Mouse (Mus musculus) left cerebral cortex, postnatal 4 days (tissue): ENCODE measurements at regions not wholly inside any gene's neighbourhood (a gene's known extent, or its start where the extent isn't known, plus 50 kb on each side); places are given as distances from the start of the nearest gene placed in this dataset.

Source experiments
- DNase-seq: peaks from one replicate; pipeline ENCODE4 v3.0.0-alpha.2; 2022
- intact Hi-C: fragments of 180-260 bp; cut with DNase I; formaldehyde crosslinking; loops from one replicate; pipeline ENCODE4 v1.15.1; 2025

DNA sequence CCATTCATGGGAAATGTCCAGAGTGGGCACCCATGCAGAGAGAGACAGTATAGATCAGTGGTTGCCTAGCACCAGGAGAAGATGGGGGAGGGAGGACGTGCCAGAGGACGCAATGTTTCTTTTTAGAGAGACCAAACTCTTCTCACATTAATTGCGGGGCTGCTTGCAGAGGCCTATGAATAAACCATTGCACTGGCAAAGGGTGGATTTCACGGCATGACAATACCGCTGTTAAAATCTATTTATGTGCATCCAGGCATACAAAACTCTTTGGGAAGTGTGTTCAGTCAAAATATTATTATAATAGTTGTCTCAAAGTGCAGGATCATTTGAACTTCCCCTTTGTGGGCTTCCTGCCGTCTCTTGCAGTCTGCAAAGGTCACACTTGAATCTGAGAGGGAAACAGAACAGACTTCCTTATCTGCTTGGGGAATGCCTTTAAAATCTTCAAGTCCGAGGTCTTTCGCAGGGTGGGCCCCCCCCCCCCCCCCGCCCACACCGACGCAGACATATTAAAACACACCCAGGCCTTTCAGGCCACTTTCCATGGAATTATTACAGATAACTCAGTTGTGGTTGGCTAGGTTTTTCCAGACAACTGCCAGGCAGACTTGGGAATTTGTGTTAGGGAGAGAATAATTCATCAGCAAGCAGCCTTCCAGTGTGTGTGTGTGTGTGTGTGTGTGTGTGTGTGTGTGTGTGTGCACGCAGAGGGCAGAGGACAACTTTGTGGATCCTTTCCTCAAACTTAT is 78.3 kb upstream of the Slc45a1 start:
- no peak for DNase-seq

DNA sequence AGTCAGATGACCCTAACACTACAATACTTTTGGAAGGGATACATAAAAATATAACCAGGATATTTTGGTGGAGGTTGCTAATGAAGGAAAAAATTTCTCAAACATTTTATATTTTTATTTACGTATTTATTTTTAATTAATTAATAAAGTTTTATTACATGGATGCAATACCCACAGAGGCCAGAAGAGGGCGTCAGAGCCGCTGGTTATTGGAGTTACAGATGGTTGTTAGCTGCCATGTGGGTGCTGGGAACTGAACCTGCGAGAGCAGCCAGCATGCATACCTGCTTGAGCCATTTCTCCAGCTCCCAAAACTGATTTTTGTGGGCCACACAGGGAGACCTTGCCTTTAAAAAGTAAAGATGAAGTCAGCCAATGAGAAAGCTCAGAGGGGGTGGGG is 74.6 kb upstream of the Slc45a1 start:
- no peak for DNase-seq
- intact Hi-C loops: no loop called here

More for the DNA sequence above, 78.3 kb upstream of the Slc45a1 start:
- intact Hi-C loops: no loop called here

DNA sequence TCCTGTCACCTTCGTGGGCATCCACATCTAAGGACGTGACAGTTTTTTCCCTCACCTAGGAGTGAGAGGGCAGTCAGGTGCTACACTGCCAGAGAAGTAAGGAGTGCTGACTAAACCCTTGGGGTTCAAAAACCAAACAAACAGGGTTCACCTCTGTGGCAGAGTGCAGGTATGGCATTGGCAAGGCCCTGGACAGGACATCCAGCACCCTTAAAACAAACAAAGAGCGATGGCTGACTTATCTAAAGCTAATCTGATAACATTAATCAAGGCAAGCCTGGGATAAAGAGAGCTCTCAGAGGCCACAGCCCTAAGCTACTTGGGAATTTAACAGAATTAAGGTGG is 74.1 kb upstream of the Slc45a1 start:
- intact Hi-C loops: no loop called here
- DNase-seq: no peak

DNA sequence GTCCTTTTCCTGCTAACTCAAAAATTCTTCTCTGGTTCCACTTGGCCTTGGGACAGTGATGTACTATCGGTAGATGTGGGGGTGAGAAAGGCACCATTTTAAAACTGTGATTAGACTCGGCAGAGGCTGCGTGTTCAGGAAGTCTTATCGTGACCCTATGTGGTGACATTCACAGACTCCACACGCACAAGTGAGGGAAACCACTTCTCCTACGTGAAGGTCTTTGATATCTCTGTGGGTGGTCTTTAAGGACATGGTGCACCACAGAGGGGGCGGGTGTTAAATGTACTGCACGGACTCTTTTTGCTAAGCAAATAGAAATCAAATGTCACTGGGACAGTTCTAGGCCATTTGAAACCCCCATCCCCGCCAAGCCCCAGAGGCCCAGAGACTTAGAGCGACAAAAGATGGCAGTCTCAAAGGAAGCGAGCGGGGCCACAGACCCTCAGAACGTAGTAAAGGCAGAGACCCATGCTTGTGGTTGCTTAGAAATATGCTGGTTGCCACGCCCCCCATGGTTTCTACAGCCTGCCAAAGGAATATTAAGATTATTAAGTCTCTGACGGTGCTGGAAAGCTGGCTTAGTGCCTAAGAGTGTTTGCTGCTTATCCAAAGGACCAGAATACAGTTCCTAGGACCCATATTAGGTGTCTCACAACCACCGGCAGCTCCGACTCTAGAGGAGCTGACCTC is 73.6 kb upstream of the Slc45a1 start:
- DNase-seq: no peak
- intact Hi-C loops: no loop called here

DNA sequence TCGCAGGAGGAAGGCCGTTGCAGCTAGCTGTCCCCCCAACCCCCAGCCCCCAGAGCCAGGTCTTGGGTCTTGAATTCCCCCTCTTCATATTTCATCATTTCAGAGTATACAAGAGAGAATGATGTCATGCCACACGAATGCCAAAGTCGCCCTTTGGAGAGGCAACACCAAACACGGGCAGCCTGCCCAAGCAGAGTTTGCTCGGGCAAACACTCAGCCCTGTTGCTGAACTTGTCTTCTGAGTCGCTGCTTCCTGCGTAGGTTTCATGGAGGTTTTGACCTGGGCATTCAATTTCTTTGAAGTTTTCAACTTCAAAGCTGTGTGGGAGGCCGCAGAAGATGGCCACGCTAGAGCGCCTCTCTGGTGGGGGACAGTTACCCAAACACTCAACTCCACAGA is 72.8 kb upstream of the Slc45a1 start:
- DNase-seq: no peak
- intact Hi-C loops: no loop called here

DNA sequence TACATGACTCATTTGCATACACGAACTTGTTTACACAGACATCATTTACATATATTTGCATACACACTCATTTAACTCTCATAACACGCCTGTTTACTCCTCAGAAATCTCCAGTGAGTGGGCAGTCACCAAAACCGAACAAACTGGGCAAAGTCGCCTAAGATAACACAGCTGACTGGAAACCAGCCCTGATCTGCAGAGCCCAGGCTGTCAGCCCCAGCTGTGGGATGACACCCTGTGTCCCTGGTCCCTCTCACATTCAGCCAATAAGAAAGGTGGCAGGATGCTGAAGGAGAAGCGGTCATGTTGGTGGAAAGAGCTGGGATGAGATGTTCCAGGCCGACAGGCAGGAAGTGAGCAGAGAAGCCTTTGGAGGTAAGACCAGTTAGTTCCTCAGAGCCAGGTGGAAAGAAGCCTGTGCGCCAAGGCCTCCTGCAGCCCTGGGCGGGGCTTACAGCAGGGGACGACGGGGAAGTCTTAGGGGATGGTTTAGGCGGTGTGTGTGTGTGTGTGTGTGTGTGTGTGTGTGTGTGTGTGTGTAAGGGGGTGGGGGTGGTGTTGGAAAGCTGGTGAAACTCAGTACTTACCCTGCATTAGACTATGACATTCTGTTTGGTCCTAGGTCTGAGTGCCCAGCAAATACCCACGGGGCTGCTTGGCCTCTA is 69.8 kb upstream of the Slc45a1 start:
- intact Hi-C loops: no loop called here
- no peak for DNase-seq

DNA sequence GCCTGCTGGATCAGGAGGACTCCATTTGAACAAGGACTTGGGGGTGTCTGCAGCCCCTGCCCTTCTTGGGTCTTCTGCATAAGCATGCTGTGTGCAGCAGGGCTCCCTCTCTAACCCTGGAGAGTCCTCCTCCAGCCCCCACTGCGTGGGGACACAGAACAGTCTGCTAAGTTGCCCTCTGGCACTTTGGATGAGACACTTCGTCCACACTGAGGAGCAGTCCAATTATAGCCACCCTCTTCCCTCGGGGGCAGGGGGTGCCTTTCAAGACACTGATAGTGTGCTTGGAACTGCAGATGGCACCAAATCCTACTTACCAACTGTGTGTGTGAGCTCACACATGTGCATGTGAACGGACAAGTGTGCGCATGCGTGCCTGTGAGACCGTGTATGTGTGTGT is 65.9 kb upstream of the Slc45a1 start:
- DNase-seq: no peak

DNA sequence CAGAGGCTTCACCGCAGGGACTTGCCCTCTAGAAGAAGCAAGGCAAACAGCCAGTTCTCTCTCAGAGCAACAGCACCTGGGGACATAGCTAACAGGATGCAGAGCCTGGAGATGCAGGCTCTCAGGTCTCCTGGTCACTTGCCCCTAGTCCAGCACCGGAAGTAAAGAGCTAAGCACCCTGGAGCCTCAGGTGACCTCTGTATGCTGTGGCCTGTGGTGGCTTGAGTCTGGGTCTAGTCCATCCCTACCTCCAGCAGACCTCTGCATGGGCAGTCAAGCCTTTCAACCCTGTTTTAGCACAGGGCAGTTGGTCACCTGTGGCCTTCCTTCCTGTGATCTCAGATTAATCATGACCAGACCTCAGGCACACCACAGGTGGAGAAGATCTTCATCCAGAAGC is 63.1 kb upstream of the Slc45a1 start:
- intact Hi-C loops: no loop called here
- DNase-seq: no peak

More for the DNA sequence above, 65.9 kb upstream of the Slc45a1 start:
- intact Hi-C loops: no loop called here

DNA sequence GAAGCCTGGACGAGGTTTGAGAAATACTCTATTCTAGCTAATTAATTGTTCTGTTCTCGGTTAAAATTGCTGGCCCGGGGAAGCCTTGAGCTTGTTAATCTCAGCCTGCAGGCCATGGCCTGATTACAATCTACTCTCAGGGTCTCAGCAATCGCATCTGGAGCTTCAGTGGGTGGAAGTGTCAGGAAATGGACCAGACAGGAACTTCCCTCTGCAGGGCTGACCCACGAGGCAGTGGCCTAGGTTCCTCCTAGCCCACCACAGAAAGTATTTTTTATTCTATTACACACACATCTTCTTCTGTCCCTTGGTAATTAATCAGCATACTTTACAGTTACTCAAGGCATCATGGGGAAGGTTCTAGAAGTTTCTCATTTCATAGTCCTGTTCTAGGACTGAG is 61.3 kb upstream of the Slc45a1 start:
- intact Hi-C loops: no loop called here
- no peak for DNase-seq

DNA sequence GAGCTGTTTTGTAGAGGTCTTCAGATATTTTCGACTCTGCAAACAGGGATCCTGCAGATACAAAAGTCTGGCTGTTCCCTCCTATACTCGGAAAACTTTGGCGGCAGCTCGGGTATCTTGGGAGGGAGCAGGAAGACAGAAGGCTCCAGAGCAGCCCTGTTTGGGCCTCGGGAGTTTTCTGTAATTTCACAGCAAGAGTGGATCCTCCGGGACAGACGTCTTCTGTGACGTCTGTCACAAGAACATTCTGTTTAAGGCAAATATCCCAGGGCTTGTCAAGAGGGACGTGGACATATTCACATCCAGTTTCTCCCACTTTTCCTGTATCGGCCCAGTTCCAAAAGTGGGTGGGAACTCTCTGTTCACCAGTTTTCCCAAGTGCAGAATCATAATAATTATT is 60.9 kb upstream of the Slc45a1 start:
- intact Hi-C loops: no loop called here
- no peak for DNase-seq

DNA sequence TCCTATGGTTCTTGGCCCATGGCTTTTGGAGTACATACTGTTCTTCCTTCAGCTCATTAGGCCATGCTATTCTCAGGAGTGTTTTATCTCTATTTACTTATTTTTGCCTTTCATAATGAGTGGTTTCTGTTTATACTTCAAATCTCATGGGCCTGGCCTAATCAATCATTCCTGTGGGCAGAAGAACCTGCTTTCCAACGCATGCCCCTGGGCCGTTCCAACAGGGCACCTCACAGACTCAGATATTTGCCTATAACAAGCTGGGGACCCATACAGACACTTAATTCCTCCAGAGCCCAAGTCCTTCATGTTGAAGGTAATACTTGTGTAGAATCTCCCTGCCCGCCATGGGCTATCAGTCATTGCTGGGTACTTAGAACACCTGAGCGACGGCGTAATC is 59.7 kb upstream of the Slc45a1 start:
- DNase-seq: no peak
- intact Hi-C loops: no loop called here

DNA sequence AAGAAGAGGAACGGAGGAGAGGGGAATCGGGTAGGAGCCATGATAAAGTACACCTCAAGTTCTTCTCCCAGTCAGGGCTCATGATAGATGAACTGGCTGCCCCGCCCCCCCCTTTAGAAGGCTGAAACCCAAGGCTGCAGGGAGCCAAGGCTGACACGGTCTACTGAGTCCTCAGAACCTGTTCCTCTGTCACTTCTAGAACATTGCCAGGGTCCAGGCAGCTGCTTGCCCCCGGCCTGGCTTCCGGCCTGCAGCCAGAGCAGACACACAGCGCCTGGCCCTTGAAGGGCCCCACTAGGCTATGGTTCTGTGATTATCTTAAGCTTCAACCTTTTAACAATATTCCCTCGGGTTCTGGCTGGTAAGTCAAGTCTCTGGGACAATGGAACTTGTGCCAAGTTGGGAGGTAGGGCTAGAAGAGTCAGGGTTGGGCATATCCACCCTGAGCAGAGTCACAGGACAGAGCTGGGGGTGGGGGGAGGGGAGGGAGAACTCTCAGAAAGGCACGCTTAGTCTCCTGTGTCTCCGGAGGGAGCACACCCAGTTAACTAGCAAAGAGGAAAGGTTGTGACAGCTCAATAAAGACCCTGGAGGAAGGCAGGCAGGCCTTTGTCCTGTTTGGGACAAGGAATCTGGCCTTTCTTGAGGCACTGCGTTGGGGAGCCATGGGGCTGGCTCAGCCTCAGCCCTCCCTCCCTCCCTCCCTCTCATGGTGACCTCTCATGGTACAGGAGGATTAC is 57.6 kb upstream of the Slc45a1 start:
- intact Hi-C loops: no loop called here
- peak; percentile 44 for DNase-seq

DNA sequence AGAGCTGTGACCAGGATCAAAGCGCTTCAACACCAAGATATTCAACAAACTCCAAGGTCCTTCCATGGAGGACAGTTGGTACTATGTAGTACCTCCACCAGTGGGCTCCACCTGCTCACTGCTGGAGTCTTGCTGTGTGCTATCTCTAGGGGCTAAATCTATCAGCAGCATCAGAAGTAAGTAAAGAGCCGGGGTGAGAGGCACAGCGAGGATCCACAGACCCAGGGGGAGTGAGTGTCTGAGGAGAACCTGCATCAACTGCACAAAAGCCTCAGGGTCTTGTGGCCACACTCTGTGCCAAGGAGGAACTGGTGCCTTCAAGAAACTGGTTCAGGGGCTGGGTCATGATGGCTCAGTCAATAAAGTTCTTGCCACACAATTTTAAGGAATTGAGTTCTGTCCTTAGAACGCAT is 56.6 kb upstream of the Slc45a1 start:
- intact Hi-C loops: no loop called here
- DNase-seq: no peak

DNA sequence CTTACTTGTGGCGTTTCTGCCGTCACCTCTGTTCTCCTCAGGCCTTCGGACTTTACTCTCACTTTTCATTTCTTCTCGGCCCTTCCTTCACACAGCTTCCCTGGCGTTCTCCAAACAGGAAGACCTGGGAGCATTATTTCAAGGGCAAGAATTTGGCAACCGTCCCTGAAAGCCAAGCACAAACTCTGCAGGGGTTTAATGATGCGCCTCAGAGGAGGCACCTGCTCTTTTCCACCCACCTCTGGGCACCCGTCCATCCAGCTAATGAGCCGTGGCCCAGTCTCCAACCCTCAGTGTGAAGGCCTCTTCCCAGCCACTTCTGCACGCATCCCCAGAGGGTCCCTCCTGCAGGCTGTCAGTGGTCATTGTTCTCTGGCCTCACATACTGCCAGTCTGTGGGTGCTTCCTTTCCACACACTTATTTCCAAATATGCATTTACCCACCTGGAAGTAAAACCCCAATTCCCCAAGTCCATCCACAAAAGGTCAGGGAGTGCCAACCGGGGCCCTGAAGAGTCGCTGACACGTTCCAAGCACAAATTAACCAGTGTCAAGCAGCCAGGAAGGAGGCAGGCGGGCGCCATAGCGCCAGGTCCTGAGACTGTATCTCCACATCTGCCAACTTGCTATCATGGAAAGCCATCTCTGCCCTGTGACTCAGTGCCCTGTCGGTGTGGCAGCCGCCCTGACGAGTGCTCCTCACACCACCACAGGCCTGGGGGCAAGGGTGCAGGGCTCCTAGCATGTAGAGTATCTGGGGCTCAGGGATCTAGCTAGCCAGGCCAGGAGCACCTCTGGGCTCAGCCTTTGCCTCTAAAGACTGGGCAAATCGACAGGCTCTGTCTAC is 56.0 kb upstream of the Slc45a1 start:
- DNase-seq: peak; percentile 88
- intact Hi-C loops: no loop called here

DNA sequence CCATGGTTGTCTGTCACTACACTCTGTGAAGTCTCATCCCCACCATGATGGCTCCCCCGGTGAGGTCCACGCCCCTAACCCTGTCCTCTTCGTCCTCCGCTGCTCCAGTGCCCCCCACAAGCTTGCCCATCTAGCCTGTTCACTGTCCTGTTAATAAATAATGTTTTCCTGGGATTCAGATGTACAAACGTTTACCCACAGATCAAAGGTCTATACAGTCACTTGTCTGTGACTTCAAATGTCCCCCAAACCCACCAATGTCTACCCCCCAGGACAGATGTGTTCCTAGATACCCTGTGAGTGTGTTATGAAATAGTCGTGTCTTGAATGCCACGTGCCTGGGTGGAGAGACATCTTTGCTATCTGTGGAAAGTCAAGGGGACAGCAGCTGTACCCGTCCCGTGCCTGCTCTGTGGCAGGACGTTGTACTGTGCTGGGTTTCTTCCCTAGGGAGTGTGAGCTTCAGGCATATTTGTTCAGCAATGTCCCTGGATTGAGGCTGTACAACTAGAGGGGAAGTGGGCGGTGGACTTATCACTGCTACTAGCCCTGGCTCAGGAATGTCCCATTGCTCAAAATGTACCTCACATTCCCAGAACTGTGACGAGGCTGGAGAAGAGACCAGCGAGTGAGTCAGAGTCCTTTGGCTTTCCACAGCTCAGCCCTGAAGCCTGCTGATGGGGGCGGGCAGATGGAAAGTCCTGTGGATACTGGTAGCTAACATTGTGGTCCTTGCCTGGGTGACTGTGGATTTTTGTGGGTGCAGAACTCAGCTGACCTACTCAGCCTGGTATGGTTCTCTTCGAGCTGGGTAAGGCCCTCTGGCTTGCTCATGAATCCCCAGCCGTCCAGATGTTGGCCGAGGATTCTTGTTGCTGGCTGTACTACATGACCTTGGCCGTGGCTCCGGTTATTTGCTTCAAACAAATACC is 55.1 kb upstream of the Slc45a1 start:
- DNase-seq: no peak
- intact Hi-C loops: no loop called here

DNA sequence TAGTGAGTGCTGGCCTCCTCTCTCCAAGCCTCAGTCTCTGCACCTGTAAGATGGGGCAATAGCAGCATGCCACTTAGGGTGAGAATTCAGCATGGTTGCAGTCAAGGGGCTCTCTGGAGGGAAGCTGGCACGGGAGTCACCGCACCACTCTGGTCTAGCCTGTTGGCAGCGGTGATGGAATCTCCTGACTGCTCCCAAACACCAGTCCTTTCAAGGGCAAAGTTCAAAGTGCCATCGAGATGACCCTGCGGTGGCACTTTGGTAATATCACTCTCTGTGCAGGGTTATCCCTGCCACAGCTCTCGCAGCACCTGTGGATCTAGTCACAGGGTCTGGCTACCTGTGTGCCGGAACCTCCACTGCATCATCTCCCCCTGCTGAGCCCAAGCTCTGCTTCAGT is 54.3 kb upstream of the Slc45a1 start:
- no peak for DNase-seq
- intact Hi-C loops: no loop called here

DNA sequence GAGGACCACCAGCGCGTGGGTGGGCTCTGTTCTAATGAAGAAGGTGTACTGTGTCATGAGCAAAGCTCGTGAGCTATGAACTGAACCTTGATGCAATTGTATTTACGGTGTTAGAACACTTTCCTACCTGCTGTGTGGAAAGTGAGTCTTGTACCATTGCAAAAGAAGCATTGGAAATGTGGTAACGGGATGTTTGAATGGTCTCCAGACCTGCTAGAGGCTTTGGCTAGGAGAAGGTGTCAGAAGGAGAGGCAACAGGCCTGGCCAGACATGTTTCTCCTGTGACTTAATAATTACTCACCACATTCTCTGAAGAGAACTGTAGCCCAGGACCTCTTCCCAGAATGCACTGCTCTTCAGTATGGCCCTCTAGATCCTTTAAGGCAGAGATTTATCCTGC is 51.3 kb upstream of the Slc45a1 start:
- intact Hi-C loops: no loop called here

More for the DNA sequence above, 51.3 kb upstream of the Slc45a1 start:
- no peak for DNase-seq
